Mouse (Mus musculus) spleen, postnatal 4 days (tissue): ENCODE results near the gene Sox8.
A peak's percentile ranks its signal among the peaks of the same experiment; 100 is the strongest.

Source experiments
- DNase-seq, 2 experiments: peaks; one replicate each; pipeline ENCODE4 v3.0.0; 2022; ENCODE audit warnings: low spot score in 2 of 2

The Sox8 gene

DNA sequence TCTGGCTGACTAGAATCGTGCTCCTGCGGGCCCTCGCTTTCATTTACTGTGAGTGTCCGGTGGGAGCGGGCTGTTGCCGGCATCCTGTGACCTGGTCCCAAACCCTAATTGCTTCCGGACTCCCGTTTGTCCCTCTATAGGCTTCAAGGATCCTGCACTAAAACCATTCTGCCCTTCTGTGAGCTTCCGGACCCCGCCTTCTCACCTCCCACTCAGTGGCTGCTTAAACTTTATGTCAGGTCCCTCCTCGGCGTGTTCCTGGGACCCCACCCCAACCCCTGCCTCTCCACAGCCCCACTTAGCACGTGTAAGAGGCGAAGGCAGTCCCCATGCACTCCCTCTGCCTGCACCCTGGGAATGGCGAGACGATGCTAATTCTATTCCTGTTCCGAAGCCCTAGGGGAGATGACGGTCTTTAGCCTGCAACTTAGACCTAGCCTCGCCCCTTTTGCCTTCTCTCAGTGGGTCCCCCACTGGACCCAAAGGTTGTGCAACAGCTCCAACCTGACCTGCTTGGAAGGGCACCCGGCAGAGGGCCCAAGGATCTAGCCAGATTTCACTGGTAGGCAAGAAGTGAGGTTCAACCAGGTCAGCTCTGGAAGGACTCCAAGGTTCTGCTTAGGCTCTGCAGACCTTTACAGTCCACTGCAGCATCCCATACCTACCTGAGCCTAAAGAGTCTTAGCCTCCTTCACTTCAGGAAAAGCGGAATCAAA is 9.0 kb upstream of the Sox8 start:
- peak in 1 of 2 experiments; percentile 20 for DNase-seq

DNA sequence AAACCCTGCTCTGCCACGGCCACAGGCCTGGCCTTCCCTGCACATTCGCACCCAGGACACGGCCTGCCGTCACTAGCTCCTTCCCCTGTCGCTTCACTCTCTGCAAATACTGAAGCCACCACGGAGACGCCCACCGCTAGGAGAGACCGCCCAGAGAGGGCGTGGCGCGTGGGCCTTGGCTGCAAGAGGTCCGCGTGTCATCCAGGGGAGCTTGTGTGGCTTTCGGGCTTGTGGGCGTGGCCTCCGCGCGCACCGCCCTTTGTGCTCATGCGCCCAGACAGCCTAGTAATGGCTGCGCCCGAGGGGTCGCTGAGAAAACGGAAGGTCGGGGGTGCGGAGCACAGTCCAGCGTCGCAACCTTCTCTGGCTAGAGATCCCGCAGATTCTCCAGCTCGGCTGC is 8.4 kb upstream of the Sox8 start, which contains the start of gene Lmf1:
Gene Lmf1, plus strand, starts transcription at position 166 of the 400 bp plus-strand sequence.
- DNase-seq: peak; percentile 95 to 97

GRCm38 (mm10) chr17:25577702-25578101 is 7.2 kb upstream of the Sox8 start:
- DNase-seq: no peak

DNA sequence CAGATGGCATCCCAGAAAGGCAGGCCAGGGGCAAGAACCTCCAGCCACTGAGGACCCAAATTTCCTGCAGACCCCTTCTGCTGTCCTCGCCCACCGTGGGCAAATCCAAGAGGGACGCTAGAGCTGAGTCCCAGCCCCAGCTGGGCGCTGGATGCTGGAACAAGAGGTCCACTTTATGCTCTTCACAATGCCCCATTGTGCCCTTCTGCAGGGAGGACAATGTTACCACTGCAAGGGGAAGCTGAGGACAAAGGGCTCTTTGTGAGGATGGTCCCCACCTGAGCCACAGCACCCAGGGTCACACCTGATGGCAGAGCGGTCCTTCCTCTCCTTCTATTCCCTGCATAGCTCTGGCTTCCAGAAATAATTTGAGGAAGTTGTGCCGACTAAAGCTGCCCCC is 6.8 kb upstream of the Sox8 start:
- DNase-seq: no peak

- no peak for DNase-seq
Observed at GRCm38 (mm10) chr17:25576034-25576433, 5.5 kb upstream of the Sox8 start.

- no peak for DNase-seq
Observed at GRCm38 (mm10) chr17:25575208-25575971, 4.9 kb upstream of the Sox8 start.

GRCm38 (mm10) chr17:25571453-25571820 is 951 bp upstream of the Sox8 start:
- DNase-seq: no peak

DNA sequence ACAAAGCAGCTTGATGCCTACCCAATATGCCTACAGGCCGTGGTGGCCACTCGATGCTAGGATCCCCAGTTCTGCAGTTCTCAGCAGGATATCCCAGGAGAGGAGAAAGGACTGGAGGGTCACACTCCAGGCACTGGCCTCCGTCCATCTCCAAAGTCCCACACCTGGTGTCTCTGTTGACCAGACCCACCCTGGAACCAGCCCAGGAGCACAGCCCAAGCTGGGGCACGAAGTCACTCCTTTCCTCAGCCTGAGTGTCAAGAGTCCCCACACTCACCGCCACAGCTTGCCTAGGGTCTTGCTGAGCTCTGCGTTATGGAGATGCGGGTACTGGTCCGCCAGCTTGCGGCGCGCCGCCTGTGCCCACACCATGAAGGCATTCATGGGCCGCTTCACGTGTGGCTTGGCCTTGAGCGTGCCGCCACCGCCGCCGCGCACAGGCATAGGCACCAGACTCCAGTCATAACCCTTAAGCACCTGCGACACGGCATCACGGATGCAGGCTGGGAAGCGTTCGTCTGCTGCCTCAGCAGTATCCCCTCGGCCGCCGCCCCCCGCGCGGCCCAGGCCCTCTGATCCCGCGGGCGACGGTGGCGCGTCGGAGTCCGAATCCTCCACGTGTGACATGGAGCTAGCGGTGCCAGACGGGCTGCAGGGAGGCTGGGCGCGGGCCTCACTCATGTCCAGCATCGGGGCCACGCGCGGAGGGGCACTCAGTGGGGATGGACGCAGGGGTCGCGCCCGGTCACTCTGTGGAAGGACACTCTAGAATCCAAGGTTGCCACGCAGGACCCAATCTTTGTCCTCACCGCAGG is 446 bp downstream of the Sox8 start:
- no peak for DNase-seq

DNA sequence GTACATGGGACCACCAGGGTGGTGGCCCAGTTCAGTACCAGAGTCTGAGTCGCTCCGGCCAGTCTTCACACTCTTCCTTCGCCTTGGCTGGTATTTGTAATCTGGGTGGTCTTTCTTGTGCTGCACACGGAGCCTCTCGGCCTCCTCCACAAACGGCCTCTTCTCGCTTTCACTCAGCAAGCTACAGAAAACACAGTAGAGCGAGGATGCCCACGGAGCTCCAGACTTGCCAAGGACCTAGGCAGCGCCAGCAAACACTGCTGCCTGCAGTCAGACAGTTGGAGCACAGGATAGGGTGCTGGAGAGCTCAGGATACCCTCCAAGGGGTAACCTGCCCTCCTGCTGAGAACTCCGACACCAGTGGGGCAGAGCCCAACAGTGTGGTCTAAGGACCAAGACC is 1.6 kb downstream of the Sox8 start:
- DNase-seq: no peak

DNA sequence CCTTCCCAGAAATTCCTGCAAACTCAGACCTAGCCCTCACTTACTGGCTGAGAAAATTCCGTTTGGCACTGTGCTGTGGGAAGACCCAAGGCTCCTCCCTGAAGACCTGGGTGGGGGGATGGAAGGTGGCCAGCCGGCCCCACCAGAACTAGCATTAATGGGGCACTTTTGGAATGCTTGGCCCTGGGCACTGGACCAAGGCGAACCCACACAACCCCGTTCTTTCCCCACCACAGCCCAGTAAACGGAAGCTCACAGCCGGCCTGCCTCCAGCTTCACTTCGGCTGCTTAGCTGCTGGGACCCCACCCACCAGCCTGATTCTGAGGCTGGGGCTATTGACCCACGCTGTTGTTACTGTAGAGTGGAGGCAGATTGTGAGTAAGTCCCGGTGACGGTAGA is 2.3 kb downstream of the Sox8 start:
- DNase-seq: no peak

DNA sequence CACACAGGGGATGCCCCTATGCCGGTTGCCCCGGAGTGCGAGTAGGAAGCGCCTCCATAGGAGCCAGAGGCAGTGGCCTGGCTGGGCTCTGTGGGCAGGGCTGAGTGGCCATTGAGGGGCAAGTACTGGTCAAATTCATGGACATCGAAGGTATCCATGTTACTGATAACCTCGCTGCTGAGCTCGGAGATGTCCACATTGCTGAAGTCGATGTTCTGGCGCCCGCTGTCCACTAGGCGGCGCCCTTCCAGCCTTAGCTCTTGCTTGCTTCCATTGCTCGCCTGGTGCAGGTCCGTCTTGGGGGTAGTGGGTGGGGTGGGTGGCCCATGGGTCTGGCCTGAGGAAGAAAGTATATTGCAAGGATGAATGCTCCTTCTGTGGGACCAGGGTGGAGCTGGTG is 2.7 kb downstream of the Sox8 start:
- DNase-seq: peak; percentile 55 to 88

- DNase-seq: no peak
Observed at GRCm38 (mm10) chr17:25567261-25567660, 3.2 kb downstream of the Sox8 start.

GRCm38 (mm10) chr17:25565860-25566600 is 4.5 kb downstream of the Sox8 start:
- no peak for DNase-seq

GRCm38 (mm10) chr17:25565244-25565643 is 5.2 kb downstream of the Sox8 start:
- DNase-seq: no peak

DNA sequence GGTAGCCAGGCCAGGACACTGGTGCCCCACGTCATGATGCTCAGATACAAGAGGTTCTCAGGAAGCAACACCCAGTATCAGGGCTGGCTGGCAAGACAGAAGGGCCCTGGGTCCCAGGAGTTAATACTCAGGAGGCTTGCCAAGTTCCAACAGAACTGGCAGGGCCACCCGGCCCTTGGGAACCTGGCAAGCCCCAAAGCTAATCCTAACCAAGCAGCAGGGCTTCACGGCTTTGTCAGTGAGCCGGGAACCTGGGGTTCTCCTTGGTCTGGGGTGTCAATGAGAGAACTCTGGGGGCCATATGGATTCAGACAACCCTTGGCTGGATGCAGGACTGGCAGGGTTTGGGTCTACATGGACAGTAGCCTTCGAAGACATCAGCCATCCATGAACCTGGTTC is 6.0 kb downstream of the Sox8 start:
- no peak for DNase-seq

GRCm38 (mm10) chr17:25561223-25562028 is 9.1 kb downstream of the Sox8 start:
- DNase-seq: no peak

DNA sequence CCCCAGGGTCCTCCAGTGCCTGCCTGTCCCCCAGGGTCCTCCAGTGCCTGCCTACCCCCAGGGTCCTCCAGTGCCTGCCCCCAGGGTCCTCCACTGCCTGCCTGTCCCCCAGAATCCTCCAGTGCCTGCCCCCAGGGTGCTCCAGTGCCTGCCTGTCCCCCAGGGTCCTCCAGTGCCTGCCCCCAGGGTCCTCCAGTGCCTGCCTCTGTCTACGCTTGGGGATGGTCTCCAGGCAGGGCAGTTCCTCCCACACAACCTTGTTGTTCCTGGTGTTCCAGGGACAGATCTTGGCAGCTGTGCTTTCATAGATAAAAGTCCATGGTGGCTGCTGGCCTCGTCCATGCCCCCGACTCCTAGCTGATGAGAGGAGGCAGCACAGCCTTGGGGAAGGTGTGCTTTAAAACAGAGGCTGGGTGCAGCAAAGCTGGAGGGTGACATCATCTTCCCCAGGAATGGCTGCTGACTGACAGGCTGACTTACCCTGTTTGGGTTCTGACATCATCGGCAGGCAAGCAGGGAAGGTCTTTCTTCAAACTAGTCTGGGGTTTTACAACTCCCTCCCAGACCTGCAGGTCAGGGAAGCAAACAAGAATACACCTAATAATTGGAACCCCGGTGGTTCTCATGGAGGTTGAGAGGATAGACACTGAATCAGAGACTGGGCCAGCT is 9.8 kb downstream of the Sox8 start:
- DNase-seq: no peak

DNA sequence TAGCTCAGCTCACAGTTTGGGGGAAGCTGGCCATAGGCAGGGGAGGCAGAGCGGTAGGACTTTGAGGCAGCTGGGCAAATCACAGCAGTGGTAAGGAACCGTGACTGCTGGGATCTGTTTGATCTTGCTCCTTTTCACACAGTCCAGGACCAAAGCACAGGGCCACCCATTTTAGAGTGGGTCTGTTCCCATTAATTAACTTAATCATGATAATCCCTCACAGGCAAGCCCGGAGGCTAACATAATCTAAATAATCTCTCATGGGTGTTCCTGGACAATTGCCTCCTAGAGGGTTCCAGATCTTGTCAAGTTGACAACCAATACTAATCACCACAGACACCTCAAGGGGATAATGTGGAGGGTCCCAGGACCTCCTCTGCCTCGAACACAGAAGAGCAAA is 10.9 kb downstream of the Sox8 start:
- DNase-seq: no peak

DNA sequence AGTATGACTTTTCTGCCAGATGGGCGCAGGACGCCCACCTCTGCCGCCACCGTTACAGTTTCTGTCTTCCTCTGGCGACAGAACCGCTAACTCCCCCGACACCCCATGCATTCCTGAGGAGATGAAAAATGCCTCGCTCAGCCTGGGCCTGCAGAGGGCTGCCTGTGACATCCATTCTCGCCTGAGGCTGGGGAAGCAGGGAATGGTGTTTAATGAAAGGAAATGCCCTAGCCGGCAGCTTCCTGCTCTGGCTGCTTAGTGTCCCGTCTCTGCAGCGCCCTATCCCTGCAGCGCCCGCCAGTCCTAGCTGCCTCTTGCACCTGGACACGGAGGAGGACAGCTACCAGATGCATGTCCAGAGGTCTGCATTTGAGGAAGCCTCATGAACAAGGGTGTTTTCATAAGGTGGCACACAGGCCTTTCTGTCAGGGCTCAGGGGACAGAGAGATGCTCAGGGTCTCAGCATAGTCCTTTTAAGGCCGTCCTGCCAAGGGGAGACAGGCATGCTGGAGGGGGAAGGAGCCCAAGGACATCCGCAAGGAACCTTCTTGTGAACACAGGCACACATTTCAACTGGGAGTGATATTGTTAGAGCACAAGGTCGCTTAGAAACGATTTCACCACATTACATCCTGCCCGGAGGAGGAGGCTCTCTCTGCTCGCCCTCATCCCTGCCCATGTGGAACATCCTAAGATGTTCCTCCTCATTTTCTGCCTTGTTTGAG is 13.7 kb downstream of the Sox8 start:
- no peak for DNase-seq
